Mouse (Mus musculus): ENCODE results near the gene Acox1.

DNA sequence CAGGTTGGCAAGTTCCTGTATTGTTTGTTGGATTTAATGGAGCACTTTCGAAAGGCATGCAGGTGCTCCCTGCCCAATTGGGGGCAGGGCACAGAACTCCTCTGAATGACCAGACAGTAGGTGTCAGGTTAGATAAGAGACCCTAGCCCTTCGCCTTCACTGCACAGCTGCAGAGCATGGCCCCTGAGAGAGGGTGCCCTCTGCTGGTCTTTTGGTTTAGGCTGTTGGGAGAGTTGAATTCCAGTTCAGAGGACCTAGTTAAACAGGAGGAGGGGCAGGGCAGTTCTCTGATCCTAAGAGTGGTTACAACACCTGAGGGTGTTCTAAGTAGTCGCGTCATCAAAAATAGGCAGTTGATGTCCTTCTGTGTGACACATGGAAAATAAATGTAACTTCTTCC, 21.0 kb upstream of the Acox1 start:
- peak; percentile 30; the same call in 1 of the 2 replicates for TF ChIP-seq CTCF (IDR thresholded peaks at IDR 0.05; ENCODE audit: insufficient read depth, low read depth, low read length)
- no peak for TF ChIP-seq POLR2A (IDR thresholded peaks at IDR 0.05; ENCODE audit: insufficient read depth, low read depth, low read length)
